ENCODE assay signal across 19 mouse cellular contexts in the genomic region with DNA sequence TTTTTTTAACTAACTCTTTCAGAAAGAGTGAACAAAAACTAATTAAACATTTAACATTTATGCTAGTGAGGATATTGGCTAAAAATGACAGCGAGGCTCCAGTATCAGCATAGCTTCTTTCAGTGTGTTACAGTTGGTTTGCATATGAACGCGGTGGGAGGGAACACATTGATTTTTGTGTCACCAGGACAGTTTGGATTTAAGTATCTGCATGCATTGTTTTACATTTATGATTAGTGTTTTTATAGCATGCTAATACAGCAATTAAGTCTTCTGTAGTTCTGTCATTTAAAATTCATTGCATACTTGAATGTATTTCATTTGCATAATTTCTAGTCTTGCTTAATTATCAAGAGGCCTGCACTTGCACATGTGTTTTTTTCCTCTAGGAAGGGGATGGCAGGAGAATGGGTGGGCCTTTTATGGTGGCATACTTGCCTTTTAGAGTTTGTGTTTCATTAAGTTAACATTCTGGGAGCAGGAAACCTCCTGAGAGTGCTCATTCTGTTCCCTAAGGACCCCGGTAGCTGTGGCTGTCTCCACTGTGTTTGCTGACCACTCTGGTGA.
DNase-seq lines count a peak whose midpoint lies in the region; ATAC-seq and TF ChIP-seq lines count a peak whose summit lies in the region.
"Had no signal": no experiment of that assay in that cellular context is flagged by ENCODE, and none has a peak within 500 bp of the region (broad histone marks: within the 10 kb centered on the region; RNA-seq: fewer than 3 reads in every experiment).

No protein-coding gene starts in this region.

- no peaks in the 10 kb centered on the region for H3K9me3 ChIP-seq in forebrain, embryonic 14.5 days (replicated peaks; ENCODE audit: control insufficient read depth, low read length)
- no peaks in the 10 kb centered on the region for H3K9me3 ChIP-seq in forebrain, embryonic 12.5 days
- H3K9me3 ChIP-seq in neural tube, embryonic 13.5 days, result no peaks in the 10 kb centered on the region
- H3K9me3 ChIP-seq: embryonic facial prominence, embryonic 12.5 days; heart, embryonic 10.5 days; intestine, embryonic 15.5 days had no signal

- peak; percentile 75 for DNase-seq in forebrain, embryonic 14.5 days (ENCODE audit: low spot score)
- no peak for DNase-seq in layer of hippocampus, adult 2 months (ENCODE audit: low spot score in 2 of 2)
- DNase-seq in layer of hippocampus, postnatal 25 days (ENCODE audit: extremely low spot score in 1 of 2, low spot score in 1 of 2), result no peak
- DNase-seq in neural tube, embryonic 10.5 days (ENCODE audit: extremely low spot score, low spot score), result no peak
- DNase-seq: adrenal gland, postnatal 10 days; cerebellum, adult 11-12 months; cerebellum, adult 9-10 months; cerebellum, postnatal 25 days; gastrocnemius, postnatal 36 days; heart, adult 18-20 months; heart, postnatal 14 days had no signal

- no peak for TF ChIP-seq CTCF in layer of hippocampus, adult 2 months (conservative IDR thresholded peaks at IDR 0.05)

- no peaks in the 10 kb centered on the region for H3K27me3 ChIP-seq in forebrain, embryonic 14.5 days (replicated peaks; ENCODE audit: control insufficient read depth, insufficient read depth, low read length)
- H3K27me3 ChIP-seq in forebrain, embryonic 12.5 days, result peaks cover 16% of the 10 kb centered on the region; the same call in 1 of the 2 replicates
- no peaks in the 10 kb centered on the region for H3K27me3 ChIP-seq in neural tube, embryonic 13.5 days
- H3K27me3 ChIP-seq: embryonic facial prominence, embryonic 12.5 days; intestine, embryonic 15.5 days had no signal

- no peak overlapping the region for H3K9ac ChIP-seq in forebrain, embryonic 14.5 days (ENCODE audit: low read length)
- H3K9ac ChIP-seq in forebrain, embryonic 12.5 days, result no peak overlapping the region
- no peak overlapping the region for H3K9ac ChIP-seq in neural tube, embryonic 13.5 days
- H3K9ac ChIP-seq: embryonic facial prominence, embryonic 12.5 days; intestine, embryonic 15.5 days had no signal

- no peak overlapping the region for H3K4me3 ChIP-seq in forebrain, embryonic 14.5 days (ENCODE audit: low read depth, low read length)
- H3K4me3 ChIP-seq in forebrain, embryonic 12.5 days (replicated peaks), result no peak overlapping the region
- H3K4me3 ChIP-seq in layer of hippocampus, adult 2 months, result no peak overlapping the region
- H3K4me3 ChIP-seq in neural tube, embryonic 13.5 days, result no peak overlapping the region
- H3K4me3 ChIP-seq: embryonic facial prominence, embryonic 12.5 days; heart, embryonic 10.5 days; intestine, embryonic 15.5 days had no signal

- peak; percentile 74 for ATAC-seq in forebrain, embryonic 14.5 days
- ATAC-seq in forebrain, embryonic 12.5 days (ENCODE audit: low FRiP score), result no peak
- ATAC-seq in neural tube, embryonic 13.5 days (ENCODE audit: low read depth), result no peak
- no peak for ATAC-seq in megakaryocyte-erythroid progenitor cell, adult 5-6 weeks (replicated peaks; ENCODE audit: low FRiP score, low TSS enrichment, poor library complexity, severe bottlenecking)
- ATAC-seq in granulocyte monocyte progenitor cell, adult 5-6 weeks (replicated peaks; ENCODE audit: poor library complexity, severe bottlenecking), result no peak
- ATAC-seq: hindbrain, postnatal 0 days; intestine, embryonic 15.5 days had no signal

- peak overlapping the region; percentile 7; the same call in 1 of the 2 replicates for H3K27ac ChIP-seq in forebrain, embryonic 14.5 days (ENCODE audit: low read depth, low read length)
- H3K27ac ChIP-seq in forebrain, embryonic 12.5 days, result no peak overlapping the region
- H3K27ac ChIP-seq in layer of hippocampus, adult 2 months, result peak overlapping the region; percentile 74
- H3K27ac ChIP-seq in neural tube, embryonic 13.5 days (replicated peaks), result peak overlapping the region; percentile 39; the same call in 1 of the 2 replicates
- H3K27ac ChIP-seq: embryonic facial prominence, embryonic 12.5 days; heart, embryonic 10.5 days; hindbrain, postnatal 0 days; intestine, embryonic 15.5 days had no signal

- 55% methylated on average over 4 of the region's 4 CpGs for WGBS in forebrain, embryonic 14.5 days
- WGBS in forebrain, embryonic 12.5 days, result 70% methylated on average over 4 of the region's 4 CpGs
- WGBS in neural tube, embryonic 13.5 days, result 58% methylated on average over 4 of the region's 4 CpGs

- no peak overlapping the region for H3K4me2 ChIP-seq in forebrain, embryonic 14.5 days (ENCODE audit: low read length)
- no peak overlapping the region for H3K4me2 ChIP-seq in forebrain, embryonic 12.5 days
- no peak overlapping the region for H3K4me2 ChIP-seq in neural tube, embryonic 13.5 days
- H3K4me2 ChIP-seq: embryonic facial prominence, embryonic 12.5 days; intestine, embryonic 15.5 days had no signal

- H3K36me3 ChIP-seq in forebrain, embryonic 14.5 days (ENCODE audit: control insufficient read depth, insufficient read depth, low read length), result no peaks in the 10 kb centered on the region
- H3K36me3 ChIP-seq in forebrain, embryonic 12.5 days (replicated peaks), result no peaks in the 10 kb centered on the region
- H3K36me3 ChIP-seq in neural tube, embryonic 13.5 days, result 0 out of 2 replicates have a peak, but pooled peaks cover 6% of the 10 kb centered on the region
- H3K36me3 ChIP-seq: embryonic facial prominence, embryonic 12.5 days; heart, embryonic 10.5 days; intestine, embryonic 15.5 days had no signal

- peaks cover 9% of the 10 kb centered on the region for H3K4me1 ChIP-seq in forebrain, embryonic 14.5 days (ENCODE audit: control insufficient read depth, insufficient read depth, low read length)
- peaks cover 14% of the 10 kb centered on the region for H3K4me1 ChIP-seq in forebrain, embryonic 12.5 days
- H3K4me1 ChIP-seq in neural tube, embryonic 13.5 days (replicated peaks), result peaks cover 40% of the 10 kb centered on the region
- H3K4me1 ChIP-seq: embryonic facial prominence, embryonic 12.5 days; intestine, embryonic 15.5 days had no signal
